Mouse (Mus musculus) adrenal gland, adult 18-20 months (tissue): Measurements from ENCODE around the gene Slc43a2. TPM values are rescaled to one million over a fixed set of nuclear protein-coding genes. Genes with fewer than 3 reads are reported as not detected.
A peak's percentile ranks its signal among the peaks of the same experiment; 100 is the strongest.
"Not testable (repeated sequence)": the region's sequence is repeated elsewhere in the genome, so short reads cannot be mapped to it uniquely, and the experiment has no call there.

Experiments used
- DNase-seq, 2 experiments: peaks; one replicate each; pipeline ENCODE4 v3.0.0; 2021 to 2022; ENCODE audit warnings: low spot score in 2 of 2
- microRNA-seq, 2 experiments: library from miRNA; unstranded; fragments of <30 nt; microRNA quantifications; one replicate each; pipeline ENCODE4 v1.2.0; 2021; ENCODE audit warnings: borderline number of aligned reads in 2 of 2
- total RNA-seq, 2 experiments: library from RNA; stranded (reverse); gene quantifications; 1 replicate in 1 of 2; 2 replicates in 1 of 2; pipeline ENCODE4 v1.2.3; 2021

Slc43a2 gene
- total RNA-seq, 2 experiments from 2014 or later = 22.8 to 29.1 TPM

DNA sequence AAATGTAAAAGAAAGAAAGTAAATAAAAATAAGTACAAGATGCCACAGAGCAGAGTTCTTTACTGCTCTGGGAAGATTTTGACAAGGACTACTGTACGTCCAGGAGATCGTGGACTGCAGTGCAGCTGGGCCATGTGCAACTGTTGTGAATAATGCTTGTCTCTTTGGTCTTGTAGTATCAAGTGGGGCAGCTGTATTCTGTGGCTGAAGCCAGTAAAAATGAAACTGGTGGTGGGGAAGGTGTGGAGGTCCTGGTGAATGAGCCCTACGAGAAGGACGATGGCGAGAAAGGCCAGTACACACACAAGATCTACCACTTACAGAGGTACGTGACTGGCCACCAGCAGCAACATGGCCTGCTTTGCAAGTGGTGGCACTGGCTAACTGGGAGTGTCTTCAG is 66.5 kb downstream of the Slc43a2 start:
- no peak for DNase-seq

DNA sequence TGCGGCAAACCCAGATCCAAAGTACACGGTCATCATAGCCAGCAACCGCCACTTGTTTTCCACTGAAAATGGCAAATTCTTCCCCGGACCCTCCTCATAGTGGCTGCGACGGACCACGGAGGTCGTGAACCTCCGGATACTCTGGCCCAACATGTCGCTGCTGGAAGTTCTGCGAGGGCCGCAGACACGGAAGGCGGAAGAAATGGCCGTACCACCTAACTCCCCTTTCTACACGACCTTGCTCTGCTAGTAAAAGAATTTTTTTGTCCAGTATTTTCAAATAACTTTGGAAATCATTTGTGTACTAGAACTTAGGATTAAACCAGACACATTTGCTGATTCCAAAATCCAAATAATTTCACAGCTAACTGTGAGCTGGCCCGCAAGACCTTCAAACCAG is 68.3 kb downstream of the Slc43a2 start:
- not testable (repeated sequence) for DNase-seq

DNA sequence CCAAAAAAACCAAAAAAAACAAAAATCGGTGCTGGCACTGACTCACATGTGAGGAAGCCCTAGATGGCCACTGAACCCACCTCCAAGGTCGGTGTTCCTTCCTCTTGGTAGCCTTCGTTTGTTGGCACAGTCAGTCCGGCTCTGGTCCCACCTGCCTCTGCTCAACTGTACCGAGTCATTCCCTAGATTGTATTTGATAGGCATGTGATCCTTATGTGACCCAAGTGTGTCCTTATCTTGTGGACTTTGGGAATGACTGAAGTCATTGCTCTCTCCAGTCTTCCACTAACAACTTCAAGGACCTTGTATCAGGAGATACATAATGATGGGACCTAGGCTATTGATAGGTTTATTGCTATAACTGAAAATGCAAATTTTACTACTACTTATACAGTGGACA is 73.3 kb downstream of the Slc43a2 start:
- no peak for DNase-seq

DNA sequence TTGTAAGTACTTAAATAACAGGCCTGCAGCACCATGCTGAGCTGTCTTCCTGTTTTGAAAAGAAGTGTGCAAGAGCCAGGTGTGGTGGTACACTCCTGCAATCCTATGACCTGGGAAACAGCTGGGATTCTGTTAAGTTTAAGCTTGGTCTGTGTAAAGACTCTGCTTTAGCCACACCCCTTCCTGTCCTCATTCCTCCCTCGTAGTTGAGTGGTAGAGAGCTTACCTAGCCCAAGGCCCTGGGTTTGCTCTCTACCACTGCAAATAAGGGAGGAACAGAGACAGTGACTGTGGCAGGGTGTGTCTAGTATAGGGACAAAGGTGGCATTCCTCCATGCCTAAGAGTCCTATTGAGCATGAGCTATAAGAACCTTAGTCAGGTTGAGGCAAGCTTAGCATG is 73.8 kb downstream of the Slc43a2 start:
- DNase-seq = no peak

DNA sequence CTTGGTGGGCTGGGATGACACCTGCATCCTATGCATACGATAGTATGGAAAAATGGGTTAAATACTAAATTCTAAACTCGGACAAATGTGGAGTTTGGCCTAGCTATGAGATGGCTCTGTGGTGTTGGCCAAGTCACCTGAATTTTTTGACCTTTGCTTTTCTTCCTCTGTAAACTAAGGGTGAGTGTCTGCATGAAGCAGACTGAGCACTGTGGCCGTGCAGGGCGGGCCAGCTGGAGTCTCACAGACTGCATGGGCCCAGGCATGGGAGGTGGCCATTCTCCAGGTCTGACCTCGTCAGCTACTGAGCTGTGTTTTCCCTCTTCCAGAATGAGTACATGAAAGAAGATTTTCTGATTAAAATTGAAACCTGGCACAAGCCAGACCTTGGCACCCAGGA is 77.3 kb downstream of the Slc43a2 start:
- DNase-seq = no peak

DNA sequence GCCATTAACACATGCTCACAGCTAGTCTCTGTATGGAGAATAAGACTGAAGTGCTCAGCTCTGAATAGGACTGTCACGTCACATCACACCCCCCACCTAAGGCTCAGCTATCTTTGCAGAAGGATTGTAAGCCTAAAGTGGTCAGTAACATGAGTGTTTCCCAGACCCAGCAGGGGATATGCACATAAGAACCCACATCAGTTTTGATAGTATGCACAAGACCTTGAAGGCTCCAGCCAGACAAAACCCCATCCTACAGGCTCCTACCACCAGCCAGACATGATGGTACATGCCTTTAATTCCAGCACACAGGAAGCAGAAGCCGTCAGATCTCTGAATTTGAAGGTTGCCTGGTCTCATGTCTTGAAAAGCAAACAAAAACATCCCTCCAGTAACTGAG is 78.5 kb downstream of the Slc43a2 start:
- no peak for DNase-seq

DNA sequence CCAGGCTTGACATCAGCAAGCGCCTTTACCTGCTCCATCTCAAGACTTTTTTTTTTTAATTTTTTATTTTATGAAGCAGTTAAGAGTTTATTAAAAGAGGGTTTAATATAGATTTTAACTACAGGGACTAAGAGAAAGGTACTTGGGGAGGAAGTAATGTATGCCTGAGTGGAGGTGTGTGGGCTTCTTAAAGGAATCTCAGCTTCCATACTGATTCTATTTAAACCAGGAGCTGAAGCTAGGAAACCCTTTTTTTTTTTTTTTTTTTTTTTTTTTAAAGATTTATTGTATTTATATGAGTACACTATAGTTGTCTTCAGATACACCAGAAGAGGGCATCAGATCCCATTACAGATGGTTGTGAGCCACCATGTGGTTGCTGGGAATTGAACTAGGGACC is 83.3 kb downstream of the Slc43a2 start:
- no peak for DNase-seq

DNA sequence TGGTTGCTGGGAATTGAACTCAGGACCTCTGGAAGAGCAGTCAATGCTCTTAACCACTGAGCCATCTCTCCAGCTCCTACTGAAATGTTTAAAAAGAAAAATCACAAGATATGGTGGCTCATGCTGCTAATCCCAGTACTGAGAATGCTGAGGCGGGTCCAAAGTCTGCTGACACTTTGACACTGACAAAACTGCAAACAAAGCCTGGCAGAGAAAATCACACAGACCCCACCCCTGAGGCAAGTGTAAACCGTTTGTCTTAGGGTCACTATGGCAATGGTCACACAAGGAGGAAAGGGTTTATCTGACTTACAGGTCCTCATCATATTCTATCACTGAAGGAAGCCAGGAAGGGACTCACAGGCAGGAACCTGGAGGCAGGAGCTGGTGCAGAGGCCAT is 84.1 kb downstream of the Slc43a2 start:
- no peak for DNase-seq

DNA sequence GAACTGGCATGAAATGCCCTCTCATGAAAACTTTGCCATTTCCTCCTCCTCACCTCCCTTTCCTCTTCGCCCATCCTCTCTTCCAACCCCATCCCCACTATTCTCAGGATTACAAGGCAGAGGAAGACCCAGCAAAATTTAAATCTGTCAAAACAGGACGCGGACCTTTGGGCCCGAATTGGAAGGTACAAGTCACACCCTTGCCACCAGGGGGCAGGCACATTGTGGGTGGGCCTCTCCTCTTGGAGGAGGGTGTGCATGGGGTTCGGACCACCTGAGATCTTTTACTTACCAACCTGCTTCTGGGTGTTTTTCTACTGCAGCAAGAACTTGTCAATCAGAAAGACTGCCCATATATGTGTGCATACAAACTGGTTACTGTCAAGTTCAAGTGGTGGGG is 87.6 kb downstream of the Slc43a2 start:
- no peak for DNase-seq

DNA sequence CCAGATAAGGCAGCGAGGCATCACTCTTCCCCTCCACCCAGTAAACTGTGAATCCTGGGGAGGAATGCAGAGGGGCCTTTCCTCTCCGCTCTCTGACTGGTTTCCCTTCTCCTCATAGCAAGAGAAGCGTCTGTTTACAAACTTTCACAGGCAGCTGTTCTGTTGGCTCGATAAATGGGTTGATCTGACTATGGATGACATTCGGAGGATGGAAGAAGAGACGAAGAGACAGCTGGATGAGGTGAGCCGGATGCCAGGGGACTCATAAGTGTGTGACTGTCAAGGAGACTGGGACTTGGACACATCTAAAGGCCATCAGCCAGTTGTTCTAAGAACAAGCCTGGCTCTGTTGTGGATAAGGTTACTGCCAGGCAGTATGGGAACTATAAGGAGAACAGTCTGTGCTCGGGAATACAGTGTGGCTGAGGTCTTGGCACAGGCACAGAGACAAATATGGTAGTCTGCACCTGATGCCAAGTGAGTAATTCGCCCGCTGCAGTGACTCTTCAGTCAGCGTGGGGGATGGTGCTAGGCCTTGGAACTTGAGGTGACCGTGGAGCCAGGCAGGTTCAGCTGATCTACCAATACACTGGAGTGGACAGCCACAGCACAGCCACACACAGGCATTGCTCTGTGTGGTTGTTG is 88.8 kb downstream of the Slc43a2 start:
- DNase-seq = peak in 1 of 2 experiments; percentile 55

DNA sequence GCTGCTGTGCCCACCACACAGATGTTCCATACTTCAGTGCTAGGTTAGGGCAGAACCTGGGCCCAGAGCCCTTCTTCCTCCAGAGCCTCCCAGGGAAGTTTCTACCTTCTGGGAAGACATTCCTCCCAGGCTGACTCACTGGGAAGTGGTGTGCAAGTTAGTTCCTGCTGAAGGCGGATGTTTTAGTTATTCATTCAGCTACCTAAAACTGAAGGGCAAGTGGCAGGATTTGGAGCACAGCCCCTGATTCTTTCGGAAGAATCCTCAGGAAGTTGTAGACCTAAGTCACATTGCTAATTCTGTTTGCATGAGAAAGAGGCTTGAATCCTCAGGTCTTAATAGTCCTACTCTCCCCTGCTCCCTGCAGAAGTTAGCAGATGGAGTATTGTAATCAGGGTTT is 89.9 kb downstream of the Slc43a2 start:
- no peak for DNase-seq

DNA sequence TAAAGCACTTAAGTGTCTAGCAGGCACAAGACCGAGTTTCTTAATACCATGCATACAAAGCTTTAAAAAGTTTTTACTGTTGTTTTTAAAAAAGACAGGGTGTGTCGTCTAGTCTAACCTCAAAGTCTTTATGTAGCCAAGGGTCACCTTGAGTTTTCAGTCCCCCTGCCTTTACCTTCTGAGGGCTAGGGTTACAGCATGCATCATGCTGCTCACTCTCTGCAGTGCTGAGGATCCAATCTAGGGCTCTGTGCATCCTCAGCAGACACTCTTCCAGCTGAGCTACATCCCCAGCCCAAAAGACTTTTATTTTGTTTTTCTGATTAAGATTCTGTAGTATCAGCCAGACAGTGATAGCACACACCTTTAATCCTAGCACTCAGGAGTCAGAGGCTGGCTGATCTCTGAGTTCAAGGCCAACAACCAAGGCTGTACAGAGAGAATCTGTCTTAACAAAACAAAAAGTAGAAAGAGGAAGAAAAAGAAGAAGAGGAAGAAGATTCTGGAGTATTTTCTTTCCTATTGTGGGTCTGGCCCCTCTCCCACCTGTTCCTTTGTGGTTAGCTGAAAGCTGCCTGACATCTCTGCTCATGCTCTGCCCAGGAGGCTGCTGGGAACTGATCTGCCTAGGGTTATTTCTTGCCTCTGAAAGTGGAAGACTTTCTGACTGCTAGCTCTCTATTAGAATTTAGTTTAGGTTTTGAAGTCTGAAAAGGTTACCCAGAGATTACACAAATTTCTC is 91.3 kb downstream of the Slc43a2 start:
- no peak for DNase-seq

DNA sequence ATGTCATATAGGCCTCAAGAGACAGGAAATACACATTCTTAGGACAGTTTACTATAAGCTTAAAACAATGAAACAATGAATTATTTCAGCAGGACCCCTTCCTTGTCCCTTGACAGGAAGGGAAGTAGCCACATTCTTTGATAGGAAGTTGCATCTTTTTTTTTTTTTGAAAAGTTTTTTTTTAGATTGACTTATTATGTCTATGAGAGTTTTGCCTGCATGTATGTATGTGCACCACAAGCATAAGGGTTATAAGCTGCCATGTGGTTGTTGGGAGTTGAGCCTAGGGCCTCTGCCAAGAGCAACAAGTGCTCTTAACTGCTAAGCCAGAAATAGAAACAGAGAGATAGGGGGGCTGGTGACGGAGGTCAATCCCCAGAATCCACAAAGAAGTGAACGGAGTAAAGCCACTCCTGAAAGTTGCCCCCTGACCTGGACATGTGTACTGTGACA is 92.6 kb downstream of the Slc43a2 start:
- DNase-seq = no peak

DNA sequence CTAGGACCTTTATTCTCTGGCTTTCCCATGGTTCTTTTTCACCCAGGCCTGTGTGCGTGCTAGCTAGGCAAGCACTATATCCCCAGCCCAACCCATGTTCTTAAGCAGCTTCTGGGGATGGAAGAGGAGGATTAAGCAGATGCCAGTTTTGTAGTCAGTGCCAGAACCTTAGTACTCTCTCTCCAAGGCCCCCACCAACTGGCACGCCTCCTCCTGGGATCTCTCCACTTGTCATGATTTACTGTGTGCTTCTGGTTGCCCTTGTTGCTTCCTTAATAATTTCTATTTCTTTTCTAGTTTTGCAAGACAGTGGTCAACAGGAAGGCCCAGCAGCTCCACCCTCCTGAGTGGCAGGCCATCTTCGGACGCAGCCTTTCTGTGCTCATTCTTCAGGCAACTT is 94.3 kb downstream of the Slc43a2 start:
- DNase-seq = no peak

Small RNA genes within 50 kb of the gene (microRNA-seq; reads per million reads assigned to microRNA genes)
- gene Mir3971 = 0 reads per million in 2 experiments

Other genes with a start within 250 kb of the Slc43a2 start
- gene Rpa1, start 183.4 kb upstream of the Slc43a2 start, total RNA-seq = 10 to 100 TPM; 39.7 to 42.2 TPM
- gene Smyd4, start 183.3 kb upstream of the Slc43a2 start, total RNA-seq = 1 to 10 TPM; 6.6 to 7.9 TPM
- gene Serpinf1, start 109.0 kb upstream of the Slc43a2 start, total RNA-seq = 10 to 100 TPM; 13.7 to 28.0 TPM
- not detected for gene Serpinf2, start 92.1 kb upstream of the Slc43a2 start, total RNA-seq
- 10 to 100 TPM; 11.5 to 15.3 TPM for gene Wdr81, start 77.0 kb upstream of the Slc43a2 start, total RNA-seq
- 1 to 10 TPM; 8.1 to 9.1 TPM for gene Tlcd2, start 70.0 kb upstream of the Slc43a2 start, total RNA-seq
- 100 to 1,000 TPM; 118 to 147 TPM for gene Prpf8, start 44.9 kb upstream of the Slc43a2 start, total RNA-seq
- 10 to 100 TPM; 11.5 to 20.8 TPM for gene Rilp, start 21.6 kb upstream of the Slc43a2 start, total RNA-seq
- gene Scarf1, start 18.2 kb upstream of the Slc43a2 start, total RNA-seq = 1 to 10 TPM; 7.5 TPM
- gene Pitpna, start 56.4 kb downstream of the Slc43a2 start, total RNA-seq = 100 to 1,000 TPM; 152 to 175 TPM
- gene Inpp5k, start 99.3 kb downstream of the Slc43a2 start, total RNA-seq = 10 to 100 TPM; 24.9 to 36.9 TPM
- gene Myo1c, start 118.8 kb downstream of the Slc43a2 start, total RNA-seq = 100 to 1,000 TPM; 144 to 160 TPM
- gene Crk, start 147.6 kb downstream of the Slc43a2 start, total RNA-seq = 100 to 1,000 TPM; 115 to 132 TPM
- gene Ywhae, start 201.2 kb downstream of the Slc43a2 start, total RNA-seq = 100 to 1,000 TPM; 639 to 647 TPM